Mouse (Mus musculus) lung, adult 2 months (tissue): Measurements from ENCODE around the gene Plekha6.

Experiments used
- CTCF ChIP-seq: fragments of 200-500 bp; IDR thresholded peaks from 2 replicates; pipeline ENCODE4 v1.5.1; 2011; ENCODE audit warnings: mild to moderate bottlenecking, low read length, control low read depth; ENCODE audit not compliant: insufficient read depth
- POLR2A ChIP-seq: fragments of 200-500 bp; IDR thresholded peaks from 2 replicates; pipeline ENCODE4 v1.6.1; 2011; ENCODE audit warnings: low read depth, mild to moderate bottlenecking, control low read depth, low read length, borderline replicate concordance; ENCODE audit errors: extremely low read depth

DNA sequence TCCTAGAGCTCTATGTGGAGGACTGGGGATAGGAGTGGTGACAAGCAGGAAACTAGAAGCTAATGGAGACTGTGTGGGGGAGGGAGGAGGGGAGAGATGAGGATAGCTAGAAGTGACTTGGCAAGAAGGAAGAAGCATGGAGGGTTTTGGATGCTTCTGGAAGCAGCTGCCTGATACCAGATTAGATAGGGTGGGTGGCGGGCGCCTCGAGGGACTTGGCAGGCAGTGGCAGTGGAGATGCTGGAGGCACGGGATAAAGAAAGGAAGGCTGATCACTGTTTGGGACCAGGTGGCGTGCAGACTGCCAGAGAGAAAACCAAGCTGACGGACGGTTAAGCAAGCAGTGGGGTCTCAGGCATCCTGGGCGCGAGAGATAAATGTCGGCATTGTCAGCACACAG, 147.9 kb downstream of the Plekha6 start:
- TF ChIP-seq CTCF = no peak
- no peak for TF ChIP-seq POLR2A
